Mouse (Mus musculus) CH12.LX (cell line): Measurements from ENCODE around the gene Brd4. TPM values are rescaled to one million over a fixed set of nuclear protein-coding genes. Genes with fewer than 3 reads are reported as not detected.

ENCODE experiments used
- DNase-seq: peaks from one replicate; pipeline ENCODE4 v3.0.0-alpha.2; 2013; ENCODE audit errors: extremely low read depth
- H3K27ac ChIP-seq: 2 replicates; pipeline ENCODE4 v1.5.1; 2012; ENCODE audit warnings: low read depth, mild to moderate bottlenecking, control low read depth, moderate library complexity; ENCODE audit not compliant: insufficient read depth
- H3K27me3 ChIP-seq: replicated peaks from 2 replicates; pipeline ENCODE3; 2012; ENCODE audit warnings: inconsistent platforms
- H3K36me3 ChIP-seq, 2 experiments: replicated peaks in 1 of 2; 2 replicates each; pipeline versions ENCODE3 to v1.6.1; 2012; ENCODE audit warnings: inconsistent platforms in 1 of 2, low read length in 1 of 2, mild to moderate bottlenecking in 1 of 2, mixed read lengths in 1 of 2, moderate library complexity in 1 of 2; ENCODE audit not compliant: control insufficient read depth in 1 of 2, insufficient read depth in 1 of 2
- H3K4me1 ChIP-seq, 2 experiments: 2 replicates each; pipeline ENCODE4 v1.6.1; 2012; ENCODE audit warnings: inconsistent platforms in 1 of 2, moderate library complexity in 1 of 2; ENCODE audit not compliant: insufficient read depth in 2 of 2, control insufficient read depth in 1 of 2
- H3K4me2 ChIP-seq: 2 replicates; pipeline ENCODE4 v1.6.1; 2012; ENCODE audit warnings: low read depth, mild to moderate bottlenecking, control low read depth; ENCODE audit not compliant: poor library complexity, insufficient read depth, severe bottlenecking
- H3K4me3 ChIP-seq, 3 experiments: fragments of 150-350 bp in 1 of 3; sonication (generic) in 1 of 3; replicated peaks in 1 of 3; 2 replicates each; pipeline versions ENCODE3 to v1.5.1; 2011 to 2012; ENCODE audit warnings: low read depth in 2 of 3, low read length in 2 of 3, mild to moderate bottlenecking in 2 of 3, moderate library complexity in 2 of 3, control low read depth in 1 of 3, improper control_type of control experiment in 1 of 3, inconsistent platforms in 1 of 3, mixed read lengths in 1 of 3; ENCODE audit not compliant: poor library complexity in 1 of 3
- H3K79me2 ChIP-seq: replicated peaks from 2 replicates; pipeline ENCODE4 v1.6.1; 2012; ENCODE audit warnings: mild to moderate bottlenecking, moderate library complexity; ENCODE audit not compliant: control insufficient read depth, poor library complexity, insufficient read depth, severe bottlenecking; ENCODE audit errors: extremely low read depth
- H3K9ac ChIP-seq: 2 replicates; pipeline ENCODE4 v1.6.1; 2012; ENCODE audit warnings: low read depth, mild to moderate bottlenecking, control low read depth, moderate library complexity; ENCODE audit not compliant: insufficient read depth
- H3K9me3 ChIP-seq: replicated peaks from 2 replicates; pipeline ENCODE3; 2012; ENCODE audit warnings: low read length, inconsistent platforms, mixed read lengths
- BHLHE40 ChIP-seq: IDR thresholded peaks from 2 replicates; pipeline ENCODE4 v1.6.1; 2011; ENCODE audit warnings: mild to moderate bottlenecking, low read depth, low read length, improper control_type of control experiment
- CHD1 ChIP-seq: IDR thresholded peaks from 2 replicates; pipeline ENCODE4 v1.6.1; 2012; ENCODE audit warnings: low read depth, low read length, improper control_type of control experiment, inconsistent platforms
- CHD2 ChIP-seq: IDR thresholded peaks from 2 replicates; pipeline ENCODE4 v1.6.1; 2011; ENCODE audit warnings: low read length, improper control_type of control experiment
- CTCF ChIP-seq, 2 experiments: IDR thresholded peaks in 1 of 2; conservative IDR thresholded peaks in 1 of 2; 2 replicates each; pipeline ENCODE4 v1.5.1; 2011 to 2012; ENCODE audit warnings: low read depth in 2 of 2, low read length in 2 of 2, improper control_type of control experiment in 1 of 2, inconsistent platforms in 1 of 2, mild to moderate bottlenecking in 1 of 2, moderate library complexity in 1 of 2
- E2F4 ChIP-seq: IDR thresholded peaks from 2 replicates; pipeline ENCODE4 v1.6.1; 2011; ENCODE audit warnings: low read depth, low read length, improper control_type of control experiment; ENCODE audit not compliant: insufficient replicate concordance
- EP300 ChIP-seq: IDR thresholded peaks from 2 replicates; pipeline ENCODE4 v1.6.1; 2011; ENCODE audit warnings: low read length, improper control_type of control experiment
- ETS1 ChIP-seq: conservative IDR thresholded peaks from 2 replicates; pipeline ENCODE4 v1.6.1; 2012; ENCODE audit warnings: low read depth, mild to moderate bottlenecking, inconsistent platforms, low read length, improper control_type of control experiment, moderate library complexity
- IRF4 ChIP-seq: IDR thresholded peaks from 2 replicates; pipeline ENCODE4 v1.6.1; 2014; ENCODE audit warnings: low read depth, mild to moderate bottlenecking, inconsistent platforms, low read length, improper control_type of control experiment
- JUN ChIP-seq: IDR thresholded peaks from 2 replicates; pipeline ENCODE4 v1.6.1; 2011; ENCODE audit warnings: low read depth, mild to moderate bottlenecking, low read length, improper control_type of control experiment, moderate library complexity; ENCODE audit not compliant: insufficient read depth
- KAT2A ChIP-seq: IDR thresholded peaks from 2 replicates; pipeline ENCODE4 v1.6.1; 2012; ENCODE audit warnings: low read length, improper control_type of control experiment, inconsistent platforms; ENCODE audit not compliant: insufficient replicate concordance
- MAZ ChIP-seq: IDR thresholded peaks from 2 replicates; pipeline ENCODE4 v1.6.1; 2012; ENCODE audit warnings: low read depth, mild to moderate bottlenecking, inconsistent platforms, low read length, improper control_type of control experiment, moderate library complexity
- MXI1 ChIP-seq: IDR thresholded peaks from 2 replicates; pipeline ENCODE4 v1.6.1; 2011; ENCODE audit warnings: mild to moderate bottlenecking, low read depth, low read length, improper control_type of control experiment
- NRF1 ChIP-seq: IDR thresholded peaks from 2 replicates; pipeline ENCODE4 v1.6.1; 2014; ENCODE audit warnings: low read depth, mild to moderate bottlenecking, inconsistent platforms, low read length, improper control_type of control experiment, moderate library complexity
- POLR2A ChIP-seq: IDR thresholded peaks from 2 replicates; pipeline ENCODE4 v1.6.1; 2011; ENCODE audit warnings: low read depth, mild to moderate bottlenecking, improper control_type of control experiment, low read length
- POLR2AphosphoS2 ChIP-seq: IDR thresholded peaks from 2 replicates; pipeline ENCODE4 v1.6.1; 2011; ENCODE audit warnings: low read depth, low read length, improper control_type of control experiment
- RAD21 ChIP-seq: IDR thresholded peaks from 2 replicates; pipeline ENCODE4 v1.6.1; 2011; ENCODE audit warnings: low read depth, mild to moderate bottlenecking, low read length, improper control_type of control experiment, moderate library complexity
- SIN3A ChIP-seq: IDR thresholded peaks from 2 replicates; pipeline ENCODE4 v1.6.1; 2012; ENCODE audit warnings: low read length, improper control_type of control experiment, inconsistent platforms
- SMC3 ChIP-seq: IDR thresholded peaks from 2 replicates; pipeline ENCODE4 v1.6.1; 2011; ENCODE audit warnings: low read depth, low read length, improper control_type of control experiment
- TBP ChIP-seq: conservative IDR thresholded peaks from 2 replicates; pipeline ENCODE4 v1.6.1; 2011; ENCODE audit warnings: low read depth, low read length, improper control_type of control experiment
- USF2 ChIP-seq: conservative IDR thresholded peaks from 2 replicates; pipeline ENCODE4 v1.6.1; 2011; ENCODE audit warnings: low read depth, low read length, improper control_type of control experiment
- ZC3H11A ChIP-seq: IDR thresholded peaks from 2 replicates; pipeline ENCODE4 v1.6.1; 2012; ENCODE audit warnings: low read depth, mild to moderate bottlenecking, inconsistent platforms, low read length, improper control_type of control experiment
- ZKSCAN1 ChIP-seq: IDR thresholded peaks from 2 replicates; pipeline ENCODE4 v1.6.1; 2012; ENCODE audit warnings: low read depth, inconsistent platforms, low read length, improper control_type of control experiment, borderline replicate concordance
- ZNF384 ChIP-seq: IDR thresholded peaks from 2 replicates; pipeline ENCODE4 v1.6.1; 2012; ENCODE audit warnings: low read depth, low read length, improper control_type of control experiment, inconsistent platforms
- dilution Hi-C: fragments of 300-500 bp; cut with MboI; formaldehyde crosslinking; loops from 2 replicates; pipeline ENCODE4 v1.14.3; 2020; ENCODE audit warnings: low sequenced_read_pairs; ENCODE audit not compliant: extremely low pct_unique_long_range_greater_than_20kb, extremely low pct_ligation_motif_present
- in situ Hi-C: fragments of 300-500 bp; cut with MboI; formaldehyde crosslinking; loops from 3 replicates; pipeline ENCODE4 v1.14.3; 2019; ENCODE audit warnings: low sequenced_read_pairs, low pct_ligation_motif_present, low pct_unique_long_range_greater_than_20kb, mixed read lengths
- polyA plus RNA-seq: library from polyadenylated mRNA; unstranded; fragments of >175 nt; gene quantifications from 2 replicates; pipeline ENCODE4 v1.2.1, GENCODE M21; 2012; ENCODE audit warnings: low read depth; ENCODE audit not compliant: insufficient read length
- total RNA-seq, 2 experiments: library from RNA; depleted of rRNA; stranded (reverse); fragments of 300-350 nt in 1 of 2; fragments of >200 nt in 1 of 2; gene quantifications; 2 replicates each; pipeline ENCODE4 v1.2.3; 2012 to 2014

Gene Brd4
- total and polyA plus RNA-seq, 3 experiments = 6.3 to 68.5 (median 19.1) TPM

DNA sequence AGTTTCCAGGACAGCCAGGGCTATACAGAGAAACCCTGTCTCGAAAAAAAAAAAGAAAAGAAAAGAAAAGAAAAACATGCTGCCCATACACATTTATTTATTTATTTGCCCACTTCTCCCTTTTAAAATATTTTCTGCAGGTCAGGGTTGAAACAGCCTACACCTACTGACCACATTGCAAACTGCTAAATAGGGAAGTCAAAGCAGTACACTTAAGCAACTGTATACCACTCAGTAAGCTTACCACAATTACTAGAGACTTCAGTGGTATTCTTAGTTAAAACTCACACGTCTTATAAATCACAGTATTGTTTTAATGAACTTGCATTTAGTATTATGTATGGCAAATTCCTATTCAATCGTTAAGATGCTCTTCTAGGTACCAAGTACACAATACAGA lies 3.9 kb downstream of the Brd4 start:
- dilution Hi-C loops (no loop called here), in situ Hi-C loops (no loop called here)
- H3K79me2 ChIP-seq = peaks cover 88% of the 10 kb centered on the region
- DNase-seq = no peak
- H3K4me2 ChIP-seq = no peak overlapping the region
- H3K36me3 ChIP-seq = peaks cover 0 to 18% of the 10 kb centered on the region in 2 experiments
- H3K27me3 ChIP-seq = no peaks in the 10 kb centered on the region
- peaks cover 12 to 47% of the 10 kb centered on the region in 2 experiments; a peak in 2 of 4 replicates for H3K4me1 ChIP-seq
- H3K9me3 ChIP-seq = no peaks in the 10 kb centered on the region
- TF ChIP-seq EP300 = no peak
- no peak for TF ChIP-seq BHLHE40
- no peak for TF ChIP-seq CTCF (conservative IDR thresholded peaks at IDR 0.05 in 1 of 2, IDR thresholded peaks at IDR 0.05 in 1 of 2; ENCODE audit: low read depth in 2 of 2, low read length in 2 of 2)
- TF ChIP-seq TBP = no peak
- TF ChIP-seq KAT2A = no peak
- no peak for TF ChIP-seq MXI1
- TF ChIP-seq CHD2 = no peak
- TF ChIP-seq JUN = no peak
- no peak for TF ChIP-seq USF2
- no peak for TF ChIP-seq CHD1
- TF ChIP-seq POLR2A = no peak
- TF ChIP-seq ZNF384 = no peak
- TF ChIP-seq IRF4 = no peak
- no peak for TF ChIP-seq SIN3A
- no peak for TF ChIP-seq ETS1
- no peak for TF ChIP-seq MAZ
- no peak for TF ChIP-seq SMC3
- no peak for TF ChIP-seq E2F4
- no peak for TF ChIP-seq ZKSCAN1
- no peak for TF ChIP-seq ZC3H11A
- H3K4me3 ChIP-seq = no peak overlapping the region
- no peak overlapping the region for H3K9ac ChIP-seq
- no peak overlapping the region for H3K27ac ChIP-seq

- no peaks in the 10 kb centered on the region for H3K9me3 ChIP-seq
- H3K27me3 ChIP-seq = no peaks in the 10 kb centered on the region
- no peak overlapping the region for H3K4me3 ChIP-seq
- in situ Hi-C loops (no loop called here), dilution Hi-C loops (no loop called here)
- peaks cover 92% of the 10 kb centered on the region for H3K79me2 ChIP-seq
- H3K4me2 ChIP-seq = no peak overlapping the region
- DNase-seq = no peak
- H3K9ac ChIP-seq = no peak overlapping the region
- peaks cover 2 to 29% of the 10 kb centered on the region in 2 experiments for H3K36me3 ChIP-seq
- H3K4me1 ChIP-seq = peaks cover 12 to 62% of the 10 kb centered on the region in 2 experiments; a peak in 2 of 4 replicates
- TF ChIP-seq TBP (no peak), RAD21 (no peak), NRF1 (no peak), ZKSCAN1 (no peak), E2F4 (no peak), MXI1 (no peak), CTCF (conservative IDR thresholded peaks at IDR 0.05 in 1 of 2, IDR thresholded peaks at IDR 0.05 in 1 of 2; ENCODE audit: low read depth in 2 of 2, low read length in 2 of 2) (no peak), POLR2AphosphoS2 (no peak), SIN3A (no peak), MAZ (no peak), CHD1 (no peak), BHLHE40 (no peak)
- no peak overlapping the region for H3K27ac ChIP-seq
These were observed 7.3 kb downstream of the Brd4 start for GRCm38 (mm10) chr17:32277201-32277600.
